Mouse (Mus musculus) liver, adult 2 months (tissue): ENCODE measurements around the gene Hhipl1.

Experiments
- CTCF ChIP-seq: fragments of 200-500 bp; IDR thresholded peaks from 2 replicates; pipeline ENCODE4 v1.5.1; 2011; ENCODE audit warnings: low read depth, low read length, control low read depth
- POLR2A ChIP-seq: fragments of 200-500 bp; IDR thresholded peaks from 2 replicates; pipeline ENCODE4 v1.6.1; 2011; ENCODE audit warnings: low read length, control low read depth; ENCODE audit not compliant: insufficient read depth; ENCODE audit errors: extremely low read depth

DNA sequence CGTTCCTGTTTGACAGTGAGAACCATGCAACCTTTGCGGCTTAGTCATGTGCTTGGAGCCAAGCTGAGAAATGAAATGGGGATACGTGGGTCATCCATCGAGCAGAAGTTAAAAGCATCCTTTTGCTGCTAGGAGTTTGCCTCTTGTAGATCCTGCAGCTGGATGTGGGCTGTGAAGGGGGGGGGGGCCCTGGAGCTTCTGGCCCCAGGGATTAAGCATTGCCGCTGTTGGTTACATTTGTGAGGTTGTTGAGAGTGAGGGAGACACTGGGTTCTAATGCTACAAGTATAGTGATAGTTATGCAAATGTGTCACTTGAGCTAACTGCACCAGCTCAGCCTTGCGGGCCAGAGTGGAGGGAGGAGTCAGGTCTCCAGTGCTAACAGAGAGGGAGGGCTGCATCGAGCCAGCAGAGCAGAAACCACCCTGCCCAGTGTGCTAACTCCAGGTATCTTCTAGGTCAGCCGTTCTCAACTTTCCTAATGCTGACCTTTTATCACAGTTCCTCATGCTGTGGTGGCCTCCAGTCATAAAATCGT lies 11.2 kb downstream of the Hhipl1 start:
- TF ChIP-seq CTCF = no peak
- TF ChIP-seq POLR2A = no peak
